Mouse (Mus musculus) gastrocnemius, postnatal 10 days (tissue): Measurements from ENCODE around the gene Ndufv2. TPM values are rescaled to one million over a fixed set of nuclear protein-coding genes. Genes with fewer than 3 reads are reported as not detected.

ENCODE experiments used
- total RNA-seq, 2 experiments: library from RNA; stranded (reverse); gene quantifications; 2 replicates each; pipeline ENCODE4 v1.2.3; 2021

The Ndufv2 gene
- total RNA-seq, 2 experiments from 2014 or later, result 571 to 625 TPM

Other genes with a start within 250 kb of the Ndufv2 start
- 10 to 100 TPM; 22.2 to 25.2 TPM for gene Ralbp1, start 215.8 kb downstream of the Ndufv2 start, total RNA-seq
- 10 to 100 TPM; 29.0 to 32.7 TPM for gene Twsg1, start 150.3 kb downstream of the Ndufv2 start, total RNA-seq
- gene Ankrd12, start 24.5 kb downstream of the Ndufv2 start, total RNA-seq, result 10 to 100 TPM; 13.1 to 15.3 TPM
- gene Washc1, start 10.0 kb upstream of the Ndufv2 start, total RNA-seq, result 10 to 100 TPM; 16.4 to 17.2 TPM
- gene Ddx11, start 22.0 kb upstream of the Ndufv2 start, total RNA-seq, result 1 to 10 TPM; 2.7 to 3.4 TPM